Mouse (Mus musculus): ENCODE measurements around the gene H2-DMb2. TPM values are rescaled to one million over a fixed set of nuclear protein-coding genes. Genes with fewer than 3 reads are reported as not detected.
A peak's percentile ranks its signal among the peaks of the same experiment; 100 is the strongest.

H2-DMb2 gene
- polyA plus RNA-seq, 1 experiment from 2014 or later = 6.1 TPM

GRCm38 (mm10) chr17:34122188-34122984 lies 20.7 kb upstream of the H2-DMb2 start, which contains the start of gene Brd2:
TSS of gene Brd2 (minus strand) at chr17:34122634.
- Histone ChIP-seq H3K9me3 (replicated peaks; ENCODE audit: control insufficient read depth, low read length) (no peaks in the 10 kb centered on the region), H3K9ac (ENCODE audit: low read length) (peak within 1 kb of the TSS; percentile 100)
- ATAC-seq (replicated peaks; ENCODE audit: extremely low read depth, insufficient read depth, low FRiP score) = peak; percentile 56

GRCm38 (mm10) chr17:34123111-34123510 lies 20.0 kb upstream of the H2-DMb2 start:
- Histone ChIP-seq H3K4me1 (ENCODE audit: control insufficient read depth, insufficient read depth, low read length) (peaks cover 18% of the 10 kb centered on the region), H3K9ac (ENCODE audit: low read length) (peak overlapping the region; percentile 100), H3K4me2 (ENCODE audit: low read depth, low read length) (peak overlapping the region; percentile 83), H3K27ac (ENCODE audit: low read length) (peak overlapping the region; percentile 100), H3K27me3 (ENCODE audit: control insufficient read depth, insufficient read depth, low read length) (no peaks in the 10 kb centered on the region), H3K9me3 (replicated peaks; ENCODE audit: control insufficient read depth, low read length) (no peaks in the 10 kb centered on the region), H3K36me3 (ENCODE audit: control insufficient read depth, insufficient read depth) (peaks cover 5% of the 10 kb centered on the region; the same call in 1 of the 2 replicates), H3K4me3 (ENCODE audit: low read length) (peak overlapping the region; percentile 89)
- WGBS = under 1% methylated on average over 7 of the region's 7 CpGs
- ATAC-seq (replicated peaks; ENCODE audit: extremely low read depth, insufficient read depth, low FRiP score) = no peak

More at GRCm38 (mm10) chr17:34122188-34122984, 20.7 kb upstream of the H2-DMb2 start, which contains the start of gene Brd2:
- Histone ChIP-seq H3K27me3 (ENCODE audit: control insufficient read depth, insufficient read depth, low read length) (no peaks in the 10 kb centered on the region), H3K4me1 (ENCODE audit: control insufficient read depth, insufficient read depth, low read length) (peaks cover 18% of the 10 kb centered on the region), H3K27ac (ENCODE audit: low read length) (peak within 1 kb of the TSS; percentile 100), H3K4me3 (ENCODE audit: low read length) (peak within 1 kb of the TSS; percentile 89), H3K4me2 (ENCODE audit: low read depth, low read length) (peak within 1 kb of the TSS; percentile 83), H3K36me3 (ENCODE audit: control insufficient read depth, insufficient read depth) (peaks cover 5% of the 10 kb centered on the region; the same call in 1 of the 2 replicates)
- WGBS = under 1% methylated on average over 61 of the region's 75 CpGs

GRCm38 (mm10) chr17:34123518-34123917 lies 19.6 kb upstream of the H2-DMb2 start:
- Histone ChIP-seq H3K27me3 (ENCODE audit: control insufficient read depth, insufficient read depth, low read length) (no peaks in the 10 kb centered on the region), H3K27ac (ENCODE audit: low read length) (peak overlapping the region; percentile 100), H3K36me3 (ENCODE audit: control insufficient read depth, insufficient read depth) (peaks cover 4% of the 10 kb centered on the region; the same call in 1 of the 2 replicates), H3K9me3 (replicated peaks; ENCODE audit: control insufficient read depth, low read length) (no peaks in the 10 kb centered on the region), H3K4me2 (ENCODE audit: low read depth, low read length) (peak overlapping the region; percentile 83), H3K9ac (ENCODE audit: low read length) (peak overlapping the region; percentile 100), H3K4me1 (ENCODE audit: control insufficient read depth, insufficient read depth, low read length) (peaks cover 19% of the 10 kb centered on the region), H3K4me3 (ENCODE audit: low read length) (peak overlapping the region; percentile 89)
- 2% methylated on average over 2 of the region's 2 CpGs for WGBS
- ATAC-seq (replicated peaks; ENCODE audit: extremely low read depth, insufficient read depth, low FRiP score) = no peak

- H3K36me3 ChIP-seq (ENCODE audit: control insufficient read depth, insufficient read depth) = no peaks in the 10 kb centered on the region
- no peak overlapping the region for H3K4me2 ChIP-seq (ENCODE audit: low read depth, low read length)
- peaks cover 25% of the 10 kb centered on the region for H3K4me1 ChIP-seq (ENCODE audit: control insufficient read depth, insufficient read depth, low read length)
- H3K27ac ChIP-seq (ENCODE audit: low read length) = no peak overlapping the region
- H3K27me3 ChIP-seq (ENCODE audit: control insufficient read depth, insufficient read depth, low read length) = no peaks in the 10 kb centered on the region
- H3K9ac ChIP-seq (ENCODE audit: low read length) = no peak overlapping the region
- ATAC-seq (replicated peaks; ENCODE audit: extremely low read depth, insufficient read depth, low FRiP score) = no peak
- H3K4me3 ChIP-seq (ENCODE audit: low read length) = no peak overlapping the region
- H3K9me3 ChIP-seq (replicated peaks; ENCODE audit: control insufficient read depth, low read length) = no peaks in the 10 kb centered on the region
- WGBS = 65% methylated on average over 6 of the region's 6 CpGs
Measured at GRCm38 (mm10) chr17:34124649-34125048, 18.5 kb upstream of the H2-DMb2 start.

- Histone ChIP-seq H3K9ac (ENCODE audit: low read length) (no peak overlapping the region), H3K4me2 (ENCODE audit: low read depth, low read length) (no peak overlapping the region), H3K4me1 (ENCODE audit: control insufficient read depth, insufficient read depth, low read length) (peaks cover 25% of the 10 kb centered on the region), H3K27me3 (ENCODE audit: control insufficient read depth, insufficient read depth, low read length) (no peaks in the 10 kb centered on the region), H3K4me3 (ENCODE audit: low read length) (no peak overlapping the region), H3K27ac (ENCODE audit: low read length) (no peak overlapping the region), H3K36me3 (ENCODE audit: control insufficient read depth, insufficient read depth) (no peaks in the 10 kb centered on the region), H3K9me3 (replicated peaks; ENCODE audit: control insufficient read depth, low read length) (no peaks in the 10 kb centered on the region)
- ATAC-seq (replicated peaks; ENCODE audit: extremely low read depth, insufficient read depth, low FRiP score) = no peak
- 63% methylated on average over 9 of the region's 9 CpGs for WGBS
Measured at GRCm38 (mm10) chr17:34126826-34127420, 16.2 kb upstream of the H2-DMb2 start.

- WGBS = 34% methylated on average over 6 of the region's 6 CpGs
- Histone ChIP-seq H3K36me3 (ENCODE audit: control insufficient read depth, insufficient read depth) (no peaks in the 10 kb centered on the region), H3K4me1 (ENCODE audit: control insufficient read depth, insufficient read depth, low read length) (peaks cover 25% of the 10 kb centered on the region), H3K4me2 (ENCODE audit: low read depth, low read length) (no peak overlapping the region), H3K4me3 (ENCODE audit: low read length) (no peak overlapping the region), H3K9ac (ENCODE audit: low read length) (no peak overlapping the region), H3K27me3 (ENCODE audit: control insufficient read depth, insufficient read depth, low read length) (no peaks in the 10 kb centered on the region), H3K27ac (ENCODE audit: low read length) (no peak overlapping the region), H3K9me3 (replicated peaks; ENCODE audit: control insufficient read depth, low read length) (no peaks in the 10 kb centered on the region)
- no peak for ATAC-seq (replicated peaks; ENCODE audit: extremely low read depth, insufficient read depth, low FRiP score)
Measured at GRCm38 (mm10) chr17:34127475-34127874, 15.6 kb upstream of the H2-DMb2 start.

GRCm38 (mm10) chr17:34128264-34128937 lies 14.7 kb upstream of the H2-DMb2 start:
- Histone ChIP-seq H3K36me3 (ENCODE audit: control insufficient read depth, insufficient read depth) (no peaks in the 10 kb centered on the region), H3K4me1 (ENCODE audit: control insufficient read depth, insufficient read depth, low read length) (peaks cover 24% of the 10 kb centered on the region), H3K27ac (ENCODE audit: low read length) (peak overlapping the region; percentile 49; the same call in 1 of the 2 replicates), H3K4me3 (ENCODE audit: low read length) (peak overlapping the region; percentile 17; the same call in 1 of the 2 replicates), H3K9ac (ENCODE audit: low read length) (peak overlapping the region; percentile 8; the same call in 1 of the 2 replicates), H3K9me3 (replicated peaks; ENCODE audit: control insufficient read depth, low read length) (no peaks in the 10 kb centered on the region), H3K4me2 (ENCODE audit: low read depth, low read length) (peak overlapping the region; percentile 39), H3K27me3 (ENCODE audit: control insufficient read depth, insufficient read depth, low read length) (no peaks in the 10 kb centered on the region)
- ATAC-seq (replicated peaks; ENCODE audit: extremely low read depth, insufficient read depth, low FRiP score) = no peak
- WGBS = 26% methylated on average over 13 of the region's 13 CpGs

GRCm38 (mm10) chr17:34128944-34129791 lies 13.9 kb upstream of the H2-DMb2 start:
- Histone ChIP-seq H3K27me3 (ENCODE audit: control insufficient read depth, insufficient read depth, low read length) (no peaks in the 10 kb centered on the region), H3K9me3 (replicated peaks; ENCODE audit: control insufficient read depth, low read length) (no peaks in the 10 kb centered on the region), H3K4me3 (ENCODE audit: low read length) (peak overlapping the region; percentile 17; the same call in 1 of the 2 replicates), H3K36me3 (ENCODE audit: control insufficient read depth, insufficient read depth) (no peaks in the 10 kb centered on the region), H3K4me2 (ENCODE audit: low read depth, low read length) (peak overlapping the region; percentile 39), H3K27ac (ENCODE audit: low read length) (peak overlapping the region; percentile 49; the same call in 1 of the 2 replicates), H3K4me1 (ENCODE audit: control insufficient read depth, insufficient read depth, low read length) (peaks cover 17% of the 10 kb centered on the region), H3K9ac (ENCODE audit: low read length) (peak overlapping the region; percentile 8; the same call in 1 of the 2 replicates)
- ATAC-seq (replicated peaks; ENCODE audit: extremely low read depth, insufficient read depth, low FRiP score) = no peak
- 22% methylated on average over 18 of the region's 18 CpGs for WGBS
